ENCODE assay signal across 8 mouse cellular contexts in the genomic region with DNA sequence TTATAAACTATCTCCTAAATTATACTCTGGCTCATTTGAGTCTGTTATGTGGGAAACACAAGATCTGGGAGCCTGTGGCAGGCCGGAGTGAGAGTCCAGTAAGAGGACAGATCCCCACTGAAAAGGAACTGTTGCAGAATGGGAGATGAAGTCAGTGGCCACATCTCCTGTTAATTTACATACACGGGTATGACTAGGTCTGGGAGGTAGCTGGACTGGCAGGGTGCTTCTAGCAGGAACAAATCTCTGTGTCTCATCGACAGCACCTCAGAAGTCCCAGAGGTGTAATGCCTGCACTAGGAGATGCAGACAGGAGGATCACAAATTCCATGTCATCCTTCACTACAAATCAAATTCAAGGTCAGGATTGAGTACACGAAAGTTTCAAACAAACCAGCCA. TPM values are rescaled to one million over a fixed set of nuclear protein-coding genes. Genes with fewer than 3 reads are reported as not detected.
DNase-seq lines count a peak whose midpoint lies in the region; ATAC-seq and TF ChIP-seq lines count a peak whose summit lies in the region.
"Had no signal": no experiment of that assay in that cellular context is flagged by ENCODE, and none has a peak within 500 bp of the region (broad histone marks: within the 10 kb centered on the region; RNA-seq: fewer than 3 reads in every experiment).

No protein-coding gene starts in this region.

- no peak for TF ChIP-seq CTCF in lung, embryonic 14.5 days (IDR thresholded peaks at IDR 0.05; ENCODE audit: low read depth)
- no peak for TF ChIP-seq CTCF in hindbrain, postnatal 0 days (IDR thresholded peaks at IDR 0.05; ENCODE audit: low read depth)

- peak overlapping the region; percentile 93 for H3K4me2 ChIP-seq in lung, embryonic 14.5 days
- peak overlapping the region; percentile 81; the same call in 1 of the 2 replicates for H3K4me2 ChIP-seq in embryonic facial prominence, embryonic 15.5 days (replicated peaks)
- peak overlapping the region; percentile 74 for H3K4me2 ChIP-seq in hindbrain, postnatal 0 days (ENCODE audit: low read depth, low read length)
- H3K4me2 ChIP-seq in neural tube, embryonic 15.5 days, result peak overlapping the region; percentile 83

- no peaks in the 10 kb centered on the region for H3K4me1 ChIP-seq in lung, embryonic 14.5 days (ENCODE audit: insufficient read depth)
- peaks cover 19% of the 10 kb centered on the region for H3K4me1 ChIP-seq in embryonic facial prominence, embryonic 15.5 days
- peaks cover 12% of the 10 kb centered on the region; the same call in 1 of the 2 replicates for H3K4me1 ChIP-seq in hindbrain, postnatal 0 days (ENCODE audit: insufficient read depth, low read length)
- H3K4me1 ChIP-seq in neural tube, embryonic 15.5 days, result peaks cover 19% of the 10 kb centered on the region

- H3K9ac ChIP-seq in lung, embryonic 14.5 days, result peak overlapping the region; percentile 90
- H3K9ac ChIP-seq in embryonic facial prominence, embryonic 15.5 days, result 0 out of 2 replicates have a peak overlapping the region, but pooled peaks have one; percentile 98
- H3K9ac ChIP-seq in hindbrain, postnatal 0 days (replicated peaks; ENCODE audit: low read length), result peak overlapping the region; percentile 82; the same call in 1 of the 2 replicates
- H3K9ac ChIP-seq in neural tube, embryonic 15.5 days (replicated peaks), result peak overlapping the region; percentile 96

- H3K9me3 ChIP-seq in lung, embryonic 14.5 days (ENCODE audit: low read depth, low read length), result no peaks in the 10 kb centered on the region
- no peaks in the 10 kb centered on the region for H3K9me3 ChIP-seq in embryonic facial prominence, embryonic 15.5 days (replicated peaks)
- no peaks in the 10 kb centered on the region for H3K9me3 ChIP-seq in hindbrain, postnatal 0 days (ENCODE audit: low read length)
- H3K9me3 ChIP-seq in neural tube, embryonic 15.5 days (replicated peaks), result no peaks in the 10 kb centered on the region

- H3K4me3 ChIP-seq in lung, embryonic 14.5 days (ENCODE audit: low read depth, low read length), result peak overlapping the region; percentile 76
- H3K4me3 ChIP-seq in embryonic facial prominence, embryonic 15.5 days (replicated peaks), result peak overlapping the region; percentile 86; the same call in 1 of the 2 replicates
- peak overlapping the region; percentile 71 for H3K4me3 ChIP-seq in hindbrain, postnatal 0 days (ENCODE audit: low read length)
- H3K4me3 ChIP-seq in neural tube, embryonic 15.5 days (replicated peaks), result peak overlapping the region; percentile 78

- peak overlapping the region; percentile 86; the same call in 1 of the 2 replicates for H3K27ac ChIP-seq in lung, embryonic 14.5 days (ENCODE audit: low read depth)
- peak overlapping the region; percentile 97; the same call in 1 of the 2 replicates for H3K27ac ChIP-seq in embryonic facial prominence, embryonic 15.5 days (replicated peaks)
- H3K27ac ChIP-seq in hindbrain, postnatal 0 days, result 0 out of 2 replicates have a peak overlapping the region, but pooled peaks have one; percentile 94
- H3K27ac ChIP-seq in neural tube, embryonic 15.5 days (replicated peaks), result peak overlapping the region; percentile 96

- no peaks in the 10 kb centered on the region for H3K27me3 ChIP-seq in lung, embryonic 14.5 days (ENCODE audit: insufficient read depth, low read length)
- no peaks in the 10 kb centered on the region for H3K27me3 ChIP-seq in embryonic facial prominence, embryonic 15.5 days
- H3K27me3 ChIP-seq in hindbrain, postnatal 0 days (ENCODE audit: insufficient read depth, low read length), result no peaks in the 10 kb centered on the region
- H3K27me3 ChIP-seq in neural tube, embryonic 15.5 days (replicated peaks), result no peaks in the 10 kb centered on the region

- WGBS in lung, embryonic 14.5 days, result 65% methylated on average over 4 of the region's 4 CpGs
- WGBS in embryonic facial prominence, embryonic 15.5 days, result 65% methylated on average over 4 of the region's 4 CpGs
- WGBS in hindbrain, postnatal 0 days, result 63% methylated on average over 4 of the region's 4 CpGs
- WGBS in neural tube, embryonic 15.5 days, result 69% methylated on average over 4 of the region's 4 CpGs

- no peak for DNase-seq in lung, embryonic 14.5 days
- DNase-seq in lung, adult 18-20 months, result no peak
- no peak for DNase-seq in hindbrain, postnatal 0 days (ENCODE audit: low spot score)
- no peak for DNase-seq in ovary, postnatal 36 days (ENCODE audit: low spot score)
- no peak for DNase-seq in thymus, postnatal 10 days (ENCODE audit: low spot score in 2 of 2)
- DNase-seq: adrenal gland, adult 8-10 months had no signal

- no peak for ATAC-seq in lung, embryonic 14.5 days (ENCODE audit: insufficient read depth)
- ATAC-seq in embryonic facial prominence, embryonic 15.5 days (ENCODE audit: insufficient number of reproducible peaks, low FRiP score, low TSS enrichment, low read depth), result no peak
- no peak for ATAC-seq in hindbrain, postnatal 0 days
- ATAC-seq in neural tube, embryonic 15.5 days (ENCODE audit: low FRiP score), result no peak

- peaks cover 19% of the 10 kb centered on the region; the same call in 1 of the 2 replicates for H3K36me3 ChIP-seq in lung, embryonic 14.5 days (ENCODE audit: insufficient read depth)
- no peaks in the 10 kb centered on the region for H3K36me3 ChIP-seq in embryonic facial prominence, embryonic 15.5 days
- 0 out of 2 replicates have a peak, but pooled peaks cover under 1% of the 10 kb centered on the region for H3K36me3 ChIP-seq in hindbrain, postnatal 0 days (ENCODE audit: insufficient read depth, low read length)
- no peaks in the 10 kb centered on the region for H3K36me3 ChIP-seq in neural tube, embryonic 15.5 days

RNA-seq across cellular contexts. Expression of a gene that starts 1.2 kb away (rescaled TPM):
- polyA plus RNA-seq in lung, embryonic 14.5 days (2014; fragmentation: Nextera tagmentation; extraction: Ambion mirVana), result 31.1 and 31.4 TPM in 2 replicates
- polyA plus RNA-seq in embryonic facial prominence, embryonic 15.5 days (2015; fragmentation: Nextera tagmentation; extraction: Ambion mirVana), result 33.3 and 33.7 TPM in 2 replicates
- 39.4 and 40.8 TPM in 2 replicates for total RNA-seq in hindbrain, postnatal 0 days (2014; rRNA removed)
- polyA plus RNA-seq in hindbrain, postnatal 0 days (2015; fragmentation: Nextera tagmentation; extraction: Ambion mirVana), result 18.7 and 19.9 TPM in 2 replicates
- 18.2 and 19.8 TPM in 2 replicates for polyA plus RNA-seq in neural tube, embryonic 15.5 days (2015; fragmentation: Nextera tagmentation; extraction: Ambion mirVana)

RNA-seq across cellular contexts. Expression of a gene that starts 39.4 kb away (rescaled TPM):
- 14.3 and 15.7 TPM in 2 replicates for polyA plus RNA-seq in lung, embryonic 14.5 days (2014; fragmentation: Nextera tagmentation; extraction: Ambion mirVana)
- polyA plus RNA-seq in embryonic facial prominence, embryonic 15.5 days (2015; fragmentation: Nextera tagmentation; extraction: Ambion mirVana), result 7.4 and 7.5 TPM in 2 replicates
- 0.65 and 2.7 TPM in 2 replicates for total RNA-seq in hindbrain, postnatal 0 days (2014; rRNA removed)
- polyA plus RNA-seq in hindbrain, postnatal 0 days (2015; fragmentation: Nextera tagmentation; extraction: Ambion mirVana), result 1.3 and 1.8 TPM in 2 replicates
- polyA plus RNA-seq in neural tube, embryonic 15.5 days (2015; fragmentation: Nextera tagmentation; extraction: Ambion mirVana), result 1.3 and 4.3 TPM in 2 replicates

RNA-seq across cellular contexts. Expression of a gene that starts 39.5 kb away (rescaled TPM):
- 92.0 and 96.2 TPM in 2 replicates for polyA plus RNA-seq in lung, embryonic 14.5 days (2014; fragmentation: Nextera tagmentation; extraction: Ambion mirVana)
- polyA plus RNA-seq in embryonic facial prominence, embryonic 15.5 days (2015; fragmentation: Nextera tagmentation; extraction: Ambion mirVana), result 78.7 and 82.5 TPM in 2 replicates
- total RNA-seq in hindbrain, postnatal 0 days (2014; rRNA removed), result 14.8 and 19.9 TPM in 2 replicates
- polyA plus RNA-seq in hindbrain, postnatal 0 days (2015; fragmentation: Nextera tagmentation; extraction: Ambion mirVana), result 59.6 and 65.6 TPM in 2 replicates
- 73.2 and 77.2 TPM in 2 replicates for polyA plus RNA-seq in neural tube, embryonic 15.5 days (2015; fragmentation: Nextera tagmentation; extraction: Ambion mirVana)
